In the genomic region with DNA sequence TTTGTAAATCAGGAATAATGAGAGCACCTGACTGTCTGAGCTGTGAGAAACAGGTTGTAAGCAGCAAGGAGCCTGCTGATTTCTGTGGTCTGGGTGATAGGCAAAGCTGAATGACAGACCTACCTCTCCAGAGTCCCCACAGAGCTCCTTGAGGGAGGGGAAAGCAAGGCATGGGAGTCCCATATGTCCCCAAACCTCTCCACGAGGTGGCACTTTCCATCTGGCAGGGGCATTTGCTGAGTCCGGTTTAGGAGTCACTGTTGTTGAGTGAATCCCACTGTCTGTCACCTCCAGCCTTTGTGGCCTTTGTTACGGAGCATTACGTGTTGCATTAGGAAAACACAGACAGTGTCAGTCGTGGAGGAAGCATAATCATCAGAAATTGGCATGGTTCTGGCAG, we compare ENCODE assay signal across 17 mouse cellular contexts. TPM values are rescaled to one million over a fixed set of nuclear protein-coding genes. Genes with fewer than 3 reads are reported as not detected.
DNase-seq lines count a peak whose midpoint lies in the region; ATAC-seq and TF ChIP-seq lines count a peak whose summit lies in the region.
"Had no signal": no experiment of that assay in that cellular context is flagged by ENCODE, and none has a peak within 500 bp of the region (broad histone marks: within the 10 kb centered on the region; RNA-seq: fewer than 3 reads in every experiment).

No protein-coding gene starts in this region.

- no peak for DNase-seq in heart, adult 2 months
- DNase-seq in heart, adult 8-10 months (ENCODE audit: low spot score) = no peak
- no peak for DNase-seq in hindbrain, embryonic 10.5 days (ENCODE audit: low spot score)
- peak; percentile 30 for DNase-seq in c-Kit-negative CD71-positive TER-119-positive erythroid progenitor cells, embryonic 14.5 days (ENCODE audit: low read depth, low spot score)
- no peak for DNase-seq in liver, embryonic 14.5 days (ENCODE audit: low read depth in 3 of 3, low spot score in 3 of 3)
- no peak for DNase-seq in midbrain, embryonic 14.5 days
- no peak for DNase-seq in cerebellum, adult 18-20 months
- DNase-seq: cerebellum, adult 9-10 months; kidney, postnatal 4 days; left cerebral cortex, postnatal 4 days; right cerebral cortex, postnatal 14 days had no signal

- H3K27ac ChIP-seq in heart, adult 2 months = peak overlapping the region; percentile 91
- H3K27ac ChIP-seq in hindbrain, embryonic 10.5 days = peak overlapping the region; percentile 66
- no peak overlapping the region for H3K27ac ChIP-seq in hindbrain, embryonic 13.5 days
- H3K27ac ChIP-seq in liver, embryonic 14.5 days = peak overlapping the region; percentile 97
- H3K27ac ChIP-seq in midbrain, embryonic 14.5 days (replicated peaks; ENCODE audit: low read depth, low read length) = no peak overlapping the region
- H3K27ac ChIP-seq: left cerebral cortex, adult 2 months; midbrain, embryonic 15.5 days had no signal

- H3K4me2 ChIP-seq in hindbrain, embryonic 13.5 days = no peak overlapping the region
- H3K4me2 ChIP-seq in liver, embryonic 14.5 days (ENCODE audit: low read depth) = peak overlapping the region; percentile 92
- H3K4me2 ChIP-seq in midbrain, embryonic 14.5 days (ENCODE audit: low read length) = no peak overlapping the region
- H3K4me2 ChIP-seq: midbrain, embryonic 15.5 days had no signal

- peaks cover 18% of the 10 kb centered on the region for H3K4me1 ChIP-seq in heart, adult 2 months (ENCODE audit: control insufficient read depth, insufficient read depth, low read length)
- peaks cover 49% of the 10 kb centered on the region for H3K4me1 ChIP-seq in hindbrain, embryonic 10.5 days (replicated peaks)
- H3K4me1 ChIP-seq in hindbrain, embryonic 13.5 days (replicated peaks) = peaks cover 25% of the 10 kb centered on the region
- peaks cover 60 to 78% of the 10 kb centered on the region in 2 experiments for H3K4me1 ChIP-seq in liver, embryonic 14.5 days (replicated peaks; ENCODE audit: control insufficient read depth in 2 of 2, insufficient read depth in 2 of 2, low read length in 1 of 2)
- no peaks in the 10 kb centered on the region; the same call in 1 of the 2 replicates for H3K4me1 ChIP-seq in midbrain, embryonic 14.5 days (ENCODE audit: control insufficient read depth, insufficient read depth, low read length)

- H3K36me3 ChIP-seq in heart, adult 2 months (ENCODE audit: control insufficient read depth, insufficient read depth, low read length) = no peaks in the 10 kb centered on the region
- no peaks in the 10 kb centered on the region for H3K36me3 ChIP-seq in hindbrain, embryonic 10.5 days
- H3K36me3 ChIP-seq in hindbrain, embryonic 13.5 days = no peaks in the 10 kb centered on the region
- peaks cover 2% of the 10 kb centered on the region for H3K36me3 ChIP-seq in liver, embryonic 14.5 days (replicated peaks; ENCODE audit: control insufficient read depth, insufficient read depth, low read depth)
- H3K36me3 ChIP-seq in midbrain, embryonic 14.5 days (ENCODE audit: control insufficient read depth, insufficient read depth, low read length) = no peaks in the 10 kb centered on the region
- H3K36me3 ChIP-seq: midbrain, embryonic 15.5 days had no signal

- TF ChIP-seq CTCF in heart, adult 2 months (IDR thresholded peaks at IDR 0.05) = peak; percentile 26
- TF ChIP-seq CTCF in liver, embryonic 14.5 days (IDR thresholded peaks at IDR 0.05; ENCODE audit: low read depth) = peak; percentile 63

- intact Hi-C loops in heart, adult 2 months (cut with DNase I) = loop anchor here (10.0 kb wide), 1 partner anchor 195 kb away; no protein-coding TSS in a partner anchor

- H3K9ac ChIP-seq in heart, adult 2 months (ENCODE audit: low read depth, low read length) = peak overlapping the region; percentile 30
- no peak overlapping the region; the same call in 1 of the 2 replicates for H3K9ac ChIP-seq in hindbrain, embryonic 13.5 days
- H3K9ac ChIP-seq in liver, embryonic 14.5 days (replicated peaks) = peak overlapping the region; percentile 65
- no peak overlapping the region for H3K9ac ChIP-seq in midbrain, embryonic 14.5 days (replicated peaks; ENCODE audit: low read length)
- H3K9ac ChIP-seq: midbrain, embryonic 15.5 days had no signal

- TF ChIP-seq EP300 in heart, adult 2 months (IDR thresholded peaks at IDR 0.05; ENCODE audit: insufficient read depth, low read depth, low read length) = no peak
- TF ChIP-seq EP300 in liver, embryonic 14.5 days (IDR thresholded peaks at IDR 0.05; ENCODE audit: low read depth) = no peak

- H3K9me3 ChIP-seq in hindbrain, embryonic 10.5 days = no peaks in the 10 kb centered on the region
- no peaks in the 10 kb centered on the region for H3K9me3 ChIP-seq in hindbrain, embryonic 13.5 days
- H3K9me3 ChIP-seq in liver, embryonic 14.5 days (ENCODE audit: control insufficient read depth, low read length) = no peaks in the 10 kb centered on the region
- H3K9me3 ChIP-seq in midbrain, embryonic 14.5 days (ENCODE audit: control insufficient read depth, low read length) = no peaks in the 10 kb centered on the region
- H3K9me3 ChIP-seq: midbrain, embryonic 15.5 days had no signal

- TF ChIP-seq POLR2A in heart, adult 2 months (IDR thresholded peaks at IDR 0.05; ENCODE audit: insufficient read depth, low read depth, low read length) = no peak

- H3K79me2 ChIP-seq in heart, adult 2 months (replicated peaks; ENCODE audit: control insufficient read depth, insufficient read depth, low read length) = no peaks in the 10 kb centered on the region

- no peak for ATAC-seq in hindbrain, embryonic 13.5 days (ENCODE audit: low FRiP score)
- no peak for ATAC-seq in liver, embryonic 14.5 days (ENCODE audit: insufficient read depth)
- no peak for ATAC-seq in midbrain, embryonic 14.5 days (ENCODE audit: low FRiP score, low TSS enrichment)
- ATAC-seq: forebrain, embryonic 16.5 days; inflammation-experienced regulatory T-cells, adult 6 months; midbrain, embryonic 15.5 days had no signal

- H3K27me3 ChIP-seq in heart, adult 2 months (ENCODE audit: control insufficient read depth, insufficient read depth, low read length) = no peaks in the 10 kb centered on the region
- H3K27me3 ChIP-seq in hindbrain, embryonic 10.5 days (ENCODE audit: insufficient read depth, poor library complexity, severe bottlenecking) = peaks cover 3% of the 10 kb centered on the region; the same call in 1 of the 2 replicates
- no peaks in the 10 kb centered on the region for H3K27me3 ChIP-seq in hindbrain, embryonic 13.5 days
- no peaks in the 10 kb centered on the region for H3K27me3 ChIP-seq in liver, embryonic 14.5 days (ENCODE audit: control insufficient read depth, insufficient read depth, low read length)
- H3K27me3 ChIP-seq in midbrain, embryonic 14.5 days (ENCODE audit: control insufficient read depth, insufficient read depth, low read length) = no peaks in the 10 kb centered on the region
- H3K27me3 ChIP-seq: midbrain, embryonic 15.5 days had no signal

- H3K4me3 ChIP-seq in heart, adult 2 months = peak overlapping the region; percentile 49
- H3K4me3 ChIP-seq in hindbrain, embryonic 10.5 days = no peak overlapping the region
- H3K4me3 ChIP-seq in hindbrain, embryonic 13.5 days = no peak overlapping the region
- H3K4me3 ChIP-seq in liver, embryonic 14.5 days (ENCODE audit: insufficient read depth in 1 of 2, low read depth in 2 of 2, low read length in 2 of 2) = peak overlapping the region; percentile 54 to 59
- H3K4me3 ChIP-seq in midbrain, embryonic 14.5 days (replicated peaks; ENCODE audit: low read depth, low read length) = no peak overlapping the region
- H3K4me3 ChIP-seq: left cerebral cortex, adult 2 months; midbrain, embryonic 15.5 days; myocyte had no signal

- 65% methylated on average over 5 of the region's 5 CpGs for WGBS in heart, adult 2 months
- WGBS in hindbrain, embryonic 10.5 days = 73% methylated on average over 5 of the region's 5 CpGs
- 77% methylated on average over 5 of the region's 5 CpGs for WGBS in hindbrain, embryonic 13.5 days
- 30% methylated on average over 5 of the region's 5 CpGs for WGBS in liver, embryonic 14.5 days (ENCODE audit: insufficient replicate concordance)
- WGBS in midbrain, embryonic 14.5 days = 69% methylated on average over 5 of the region's 5 CpGs

RNA-seq across cellular contexts. Expression of gene Slc41a3, which starts 15.4 kb away (rescaled TPM):
- 100 to 1,000 TPM in 1 of 2 experiments, 10 to 100 TPM in 1; 91.9 to 139 TPM for total RNA-seq in heart, adult 2 months (2021)
- polyA plus RNA-seq in heart, adult 2 months (2012; rRNA removed) = 100 and 128 TPM in 2 replicates
- 10 to 100 TPM; 48.1 to 98.4 (median 78.7) TPM for total RNA-seq in heart, adult 8-10 months (2022)
- polyA plus RNA-seq in hindbrain, embryonic 10.5 days (2016; fragmentation: Nextera tagmentation; extraction: Ambion mirVana) = 2.8 and 3.6 TPM in 2 replicates
- 5.1 and 5.5 TPM in 2 replicates for polyA plus RNA-seq in hindbrain, embryonic 13.5 days (2015; fragmentation: Nextera tagmentation; extraction: Ambion mirVana)
- 23.5 and 25.3 TPM in 2 replicates for polyA plus RNA-seq in liver, embryonic 14.5 days (2012; rRNA removed)
- polyA plus RNA-seq in liver, embryonic 14.5 days (2014; fragmentation: Nextera tagmentation; extraction: Ambion mirVana) = 27.6 and 30.6 TPM in 2 replicates
- polyA plus RNA-seq in midbrain, embryonic 14.5 days (2014; fragmentation: Nextera tagmentation; extraction: Ambion mirVana) = 4.7 and 5.3 TPM in 2 replicates

Comparison
In these comparisons a context has a peak if more than half of its experiments do, and no peak if none do; other contexts are left out.
1. H3K27ac ChIP-seq: peak in heart, adult 2 months (single experiment), hindbrain, embryonic 10.5 days (single experiment) and liver, embryonic 14.5 days (single experiment); none in hindbrain, embryonic 13.5 days (single experiment) and midbrain, embryonic 14.5 days (single experiment).
2. H3K4me3 ChIP-seq: peak in heart, adult 2 months (single experiment) and liver, embryonic 14.5 days (2 of 2); none in hindbrain, embryonic 10.5 days (single experiment), hindbrain, embryonic 13.5 days (single experiment) and midbrain, embryonic 14.5 days (single experiment).
3. H3K9ac ChIP-seq: peak in heart, adult 2 months (single experiment) and liver, embryonic 14.5 days (single experiment); none in hindbrain, embryonic 13.5 days (single experiment) and midbrain, embryonic 14.5 days (single experiment).